Mouse (Mus musculus): Measurements from ENCODE around the gene Plekha7.
A peak's percentile ranks its signal among the peaks of the same experiment; 100 is the strongest.

- TF ChIP-seq CTCF (IDR thresholded peaks at IDR 0.05; ENCODE audit: low read depth) (peak; percentile 33; the same call in 1 of the 2 replicates), EP300 (IDR thresholded peaks at IDR 0.05; ENCODE audit: low read depth) (no peak)
Measured at GRCm38 (mm10) chr7:116198902-116199301, 109.3 kb downstream of the Plekha7 start.

All from heart, postnatal 0 days (tissue).